Mouse (Mus musculus) forebrain, embryonic 13.5 days (tissue): ENCODE measurements around the gene Dlx3. TPM values are rescaled to one million over a fixed set of nuclear protein-coding genes. Genes with fewer than 3 reads are reported as not detected.

Experiments
- ATAC-seq: fragments of 200-750 bp; cut with Nextera tagmentation; 2 replicates; pipeline ENCODE4 v1.8.0; 2017
- H3K27ac ChIP-seq: fragments of 300-500 bp; sonication (generic); 2 replicates; pipeline ENCODE4 v1.5.1; 2015; ENCODE audit warnings: inconsistent platforms, mild to moderate bottlenecking, moderate library complexity
- H3K27me3 ChIP-seq: fragments of 300-500 bp; sonication (generic); 2 replicates; pipeline ENCODE4 v1.6.1; 2015; ENCODE audit warnings: mild to moderate bottlenecking, inconsistent platforms
- H3K36me3 ChIP-seq: fragments of 300-500 bp; sonication (generic); 2 replicates; pipeline ENCODE4 v1.6.1; 2015; ENCODE audit warnings: mild to moderate bottlenecking, inconsistent platforms; ENCODE audit not compliant: poor library complexity, severe bottlenecking
- H3K4me1 ChIP-seq: fragments of 300-500 bp; sonication (generic); 2 replicates; pipeline ENCODE4 v1.6.1; 2015; ENCODE audit warnings: inconsistent platforms
- H3K4me2 ChIP-seq: fragments of 300-500 bp; sonication (generic); 2 replicates; pipeline ENCODE4 v1.6.1; 2015; ENCODE audit warnings: inconsistent platforms, mild to moderate bottlenecking, moderate library complexity
- H3K4me3 ChIP-seq: fragments of 300-500 bp; sonication (generic); 2 replicates; pipeline ENCODE4 v1.5.1; 2015; ENCODE audit warnings: mild to moderate bottlenecking, inconsistent platforms
- H3K9ac ChIP-seq: fragments of 300-500 bp; sonication (generic); 2 replicates; pipeline ENCODE4 v1.6.1; 2015; ENCODE audit warnings: mild to moderate bottlenecking, inconsistent platforms
- H3K9me3 ChIP-seq: fragments of 300-500 bp; sonication (generic); replicated peaks from 2 replicates; pipeline ENCODE4 v1.6.1; 2016; ENCODE audit warnings: inconsistent platforms
- WGBS: fragments of 180-500 bp; shearing (Covaris S2); methylation state at CpG from one replicate; pipeline ENCODE4 v1.1.7; 2015; 5-methylcytosine and 5-hydroxymethylcytosine counted together
- polyA plus RNA-seq: library from polyadenylated mRNA; unstranded; fragments of >200 nt; fragmentation: Nextera tagmentation; extraction: Ambion mirVana; gene quantifications from 2 replicates; pipeline ENCODE4 v1.2.1, GENCODE M21; 2015

The Dlx3 gene
- polyA plus RNA-seq, 1 experiment from 2014 or later = not detected

DNA sequence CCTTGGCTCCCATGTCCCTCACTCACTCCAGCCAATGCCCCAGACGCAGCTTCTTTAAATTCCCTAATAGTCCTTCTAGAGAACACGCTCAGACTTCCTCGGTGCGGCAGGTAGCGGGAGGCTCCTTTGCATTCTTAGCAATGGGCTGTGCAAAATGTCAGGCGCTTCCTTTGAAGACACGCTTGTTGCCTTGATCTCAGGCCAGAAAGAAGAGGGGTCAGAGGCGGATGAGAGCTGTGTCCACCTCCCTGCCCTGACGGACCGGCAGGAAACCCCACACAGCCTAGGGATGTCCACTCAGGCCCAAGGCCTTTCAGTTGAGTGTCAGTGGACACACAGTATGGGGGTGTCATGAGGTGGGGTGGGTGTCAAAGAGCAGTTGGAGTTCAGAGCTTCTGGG lies 24.3 kb upstream of the Dlx3 start:
- no peak overlapping the region for H3K4me3 ChIP-seq

DNA sequence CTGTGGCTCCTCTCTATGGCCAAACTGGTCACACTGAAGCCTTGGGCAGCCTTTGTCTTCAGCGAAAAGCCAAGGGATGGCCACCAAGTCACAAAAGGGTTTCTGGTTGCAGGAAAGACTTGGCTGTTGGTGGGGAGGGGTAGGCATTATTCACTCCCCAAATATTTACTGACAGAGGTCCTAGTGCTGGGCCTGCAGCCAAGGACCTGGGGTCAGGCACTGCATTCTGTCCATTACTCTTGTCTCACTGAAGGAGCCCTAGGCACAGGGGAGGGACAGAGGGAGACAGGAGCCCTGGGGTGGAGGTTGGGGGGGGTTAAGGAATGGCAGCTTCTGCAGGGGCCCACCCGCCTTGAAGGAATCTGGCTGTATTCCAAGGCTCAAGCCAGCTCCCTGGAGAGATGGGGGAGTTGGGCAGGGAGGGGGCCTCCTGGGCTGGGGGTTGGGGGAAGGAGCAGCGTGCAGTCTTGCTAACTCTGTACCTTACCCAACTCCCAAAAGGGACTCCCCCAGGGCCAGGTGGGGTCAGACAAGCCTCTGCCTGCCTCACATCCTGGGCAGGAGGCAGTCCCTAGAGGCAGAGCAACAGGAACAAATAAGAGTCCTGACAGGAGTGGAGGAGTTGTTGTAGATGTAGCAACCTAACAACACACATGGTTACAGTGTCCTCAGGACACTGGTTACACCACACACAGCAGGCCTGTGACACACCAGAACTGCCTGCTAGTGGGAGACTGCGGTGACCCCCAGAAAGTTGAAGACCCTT lies 23.1 kb upstream of the Dlx3 start:
- 60% methylated on average over 4 of the region's 4 CpGs for WGBS
- Histone ChIP-seq H3K36me3 (no peaks in the 10 kb centered on the region), H3K4me2 (no peak overlapping the region), H3K4me3 (no peak overlapping the region), H3K4me1 (peaks cover 8% of the 10 kb centered on the region), H3K27me3 (no peaks in the 10 kb centered on the region; the same call in 1 of the 2 replicates), H3K9me3 (no peaks in the 10 kb centered on the region), H3K9ac (no peak overlapping the region), H3K27ac (no peak overlapping the region)
- no peak for ATAC-seq

More for the DNA sequence above, 24.3 kb upstream of the Dlx3 start:
- peaks cover 8% of the 10 kb centered on the region for H3K4me1 ChIP-seq
- H3K9me3 ChIP-seq = no peaks in the 10 kb centered on the region
- ATAC-seq = no peak
- H3K27ac ChIP-seq = no peak overlapping the region
- H3K36me3 ChIP-seq = no peaks in the 10 kb centered on the region
- 87% methylated on average over 10 of the region's 10 CpGs for WGBS
- H3K4me2 ChIP-seq = no peak overlapping the region
- no peak overlapping the region for H3K9ac ChIP-seq
- no peaks in the 10 kb centered on the region; the same call in 1 of the 2 replicates for H3K27me3 ChIP-seq

DNA sequence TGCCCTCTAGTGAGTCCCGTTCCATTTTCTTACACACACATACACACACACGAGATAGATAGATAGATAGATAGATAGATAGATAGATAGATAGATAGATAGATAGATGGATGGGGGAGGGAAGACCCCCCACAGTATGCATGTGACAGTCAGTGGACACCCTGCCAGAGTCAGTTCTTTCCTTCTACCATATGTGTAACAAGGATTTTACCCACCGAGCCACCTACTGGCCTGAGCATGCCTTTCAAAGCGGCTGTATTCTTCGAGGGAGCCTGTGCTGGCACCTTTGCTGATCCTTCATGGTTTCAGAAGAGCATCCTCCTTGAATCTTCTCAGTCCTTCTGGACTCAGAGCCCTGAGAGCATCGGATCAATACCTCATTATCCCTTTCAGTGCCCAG lies 22.0 kb upstream of the Dlx3 start:
- WGBS = 61% methylated on average over 6 of the region's 6 CpGs
- H3K9me3 ChIP-seq = no peaks in the 10 kb centered on the region
- no peak overlapping the region for H3K4me2 ChIP-seq
- peaks cover 8% of the 10 kb centered on the region for H3K4me1 ChIP-seq
- no peaks in the 10 kb centered on the region for H3K36me3 ChIP-seq
- ATAC-seq = no peak
- no peak overlapping the region for H3K4me3 ChIP-seq
- no peaks in the 10 kb centered on the region; the same call in 1 of the 2 replicates for H3K27me3 ChIP-seq
- H3K9ac ChIP-seq = no peak overlapping the region
- H3K27ac ChIP-seq = no peak overlapping the region

DNA sequence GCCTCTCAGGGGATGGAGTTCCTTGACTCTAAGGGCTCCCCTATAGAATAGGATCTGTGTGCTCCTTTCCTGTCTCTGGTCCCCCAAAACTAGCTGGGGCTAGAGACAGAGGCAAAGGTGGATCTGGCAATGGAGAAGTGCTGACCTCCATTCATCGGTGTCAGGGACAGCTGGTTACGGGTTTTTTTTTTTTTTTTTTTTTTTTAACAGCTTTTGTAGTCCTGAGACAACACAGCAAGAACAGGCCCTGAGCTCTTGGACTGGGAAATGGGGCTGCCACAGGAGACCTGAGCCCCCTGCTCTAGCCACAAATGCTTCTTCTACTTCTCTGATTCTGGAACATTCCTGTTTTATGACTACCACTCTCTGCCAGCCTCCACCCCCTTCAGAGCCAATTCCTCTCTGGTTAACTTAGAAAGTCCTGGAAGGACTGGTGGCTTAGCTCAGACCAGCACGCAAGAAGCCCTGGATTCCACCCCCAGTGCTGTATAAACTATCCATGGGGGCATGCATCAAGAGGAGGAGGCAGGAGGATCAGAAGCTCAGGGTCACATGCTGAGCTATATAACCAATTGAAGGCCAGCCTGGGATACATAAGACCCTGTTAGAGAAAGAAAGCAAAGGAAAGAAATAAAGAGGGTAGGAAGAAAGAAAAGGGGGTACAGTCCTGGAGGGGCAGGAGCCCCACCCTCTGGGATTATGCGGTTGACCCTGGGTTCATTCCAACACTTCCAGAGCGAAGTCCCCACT lies 21.4 kb upstream of the Dlx3 start:
- Histone ChIP-seq H3K9me3 (no peaks in the 10 kb centered on the region), H3K4me3 (no peak overlapping the region), H3K36me3 (no peaks in the 10 kb centered on the region), H3K4me1 (peaks cover 8% of the 10 kb centered on the region), H3K27ac (no peak overlapping the region), H3K9ac (no peak overlapping the region), H3K4me2 (no peak overlapping the region), H3K27me3 (no peaks in the 10 kb centered on the region; the same call in 1 of the 2 replicates)
- 85% methylated on average over 5 of the region's 5 CpGs for WGBS
- no peak for ATAC-seq

DNA sequence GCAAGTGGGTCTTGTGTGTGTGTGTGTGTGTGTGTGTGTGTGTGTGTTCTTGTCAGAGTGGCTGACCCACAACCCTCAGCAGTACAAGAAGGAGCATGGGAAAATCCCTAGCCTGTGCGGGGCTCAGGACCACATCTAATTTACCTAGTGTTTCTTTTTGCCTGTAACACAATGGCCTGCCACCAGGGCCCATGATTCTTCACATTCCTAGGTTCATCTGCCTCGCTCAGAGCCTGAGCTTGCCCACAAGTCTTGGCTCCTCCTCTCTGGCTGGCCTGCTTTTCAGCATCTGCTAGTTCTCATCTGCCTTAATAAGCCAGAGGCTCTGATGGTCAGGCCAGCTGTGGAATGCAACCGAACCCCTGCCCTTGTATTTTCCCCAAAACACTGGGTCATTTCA lies 19.5 kb upstream of the Dlx3 start:
- Histone ChIP-seq H3K36me3 (no peaks in the 10 kb centered on the region), H3K27ac (no peak overlapping the region), H3K4me2 (no peak overlapping the region), H3K4me3 (no peak overlapping the region), H3K9ac (no peak overlapping the region), H3K4me1 (peaks cover 11% of the 10 kb centered on the region), H3K9me3 (no peaks in the 10 kb centered on the region), H3K27me3 (no peaks in the 10 kb centered on the region; the same call in 1 of the 2 replicates)
- 35% methylated on average over 3 of the region's 3 CpGs for WGBS
- no peak for ATAC-seq

DNA sequence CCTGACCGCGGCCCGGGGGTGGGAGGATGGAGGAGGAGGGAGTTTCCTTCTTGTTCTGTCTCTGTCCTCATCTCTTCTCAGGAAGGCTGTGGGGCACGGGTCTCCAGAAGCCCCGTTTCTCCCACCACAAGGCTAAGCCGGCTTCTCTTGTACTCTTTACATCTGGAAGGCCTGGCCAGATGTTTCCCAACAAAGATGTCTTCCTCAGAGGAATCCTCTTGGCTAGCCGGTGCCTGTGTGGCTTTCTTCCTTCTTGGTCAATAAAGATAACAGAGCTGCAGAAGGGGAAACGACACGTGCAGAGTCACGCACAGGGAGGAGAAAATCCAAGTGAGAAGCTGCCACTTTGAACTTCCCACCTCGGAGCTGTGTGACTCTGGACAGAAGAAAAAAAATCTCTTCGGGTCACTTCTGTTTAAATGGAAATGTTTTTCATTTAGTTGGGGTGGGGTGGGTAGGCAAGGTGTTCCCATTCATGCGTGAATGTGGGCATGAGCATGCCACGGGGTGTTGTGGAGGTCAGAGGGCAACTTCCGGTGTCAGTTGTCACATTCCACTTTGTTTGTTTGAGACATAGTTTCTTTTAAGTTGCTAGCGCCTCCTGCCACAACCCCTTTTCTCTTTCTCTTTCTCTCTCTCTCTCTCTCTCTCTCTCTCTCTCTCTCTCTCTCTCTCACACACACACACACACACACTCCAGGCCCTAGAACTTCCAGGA lies 18.7 kb upstream of the Dlx3 start:
- Histone ChIP-seq H3K9me3 (no peaks in the 10 kb centered on the region), H3K36me3 (no peaks in the 10 kb centered on the region), H3K9ac (no peak overlapping the region), H3K4me2 (no peak overlapping the region), H3K27me3 (peaks cover 6% of the 10 kb centered on the region), H3K27ac (no peak overlapping the region), H3K4me3 (no peak overlapping the region), H3K4me1 (peaks cover 14% of the 10 kb centered on the region)
- no peak for ATAC-seq
- WGBS = 49% methylated on average over 16 of the region's 16 CpGs

DNA sequence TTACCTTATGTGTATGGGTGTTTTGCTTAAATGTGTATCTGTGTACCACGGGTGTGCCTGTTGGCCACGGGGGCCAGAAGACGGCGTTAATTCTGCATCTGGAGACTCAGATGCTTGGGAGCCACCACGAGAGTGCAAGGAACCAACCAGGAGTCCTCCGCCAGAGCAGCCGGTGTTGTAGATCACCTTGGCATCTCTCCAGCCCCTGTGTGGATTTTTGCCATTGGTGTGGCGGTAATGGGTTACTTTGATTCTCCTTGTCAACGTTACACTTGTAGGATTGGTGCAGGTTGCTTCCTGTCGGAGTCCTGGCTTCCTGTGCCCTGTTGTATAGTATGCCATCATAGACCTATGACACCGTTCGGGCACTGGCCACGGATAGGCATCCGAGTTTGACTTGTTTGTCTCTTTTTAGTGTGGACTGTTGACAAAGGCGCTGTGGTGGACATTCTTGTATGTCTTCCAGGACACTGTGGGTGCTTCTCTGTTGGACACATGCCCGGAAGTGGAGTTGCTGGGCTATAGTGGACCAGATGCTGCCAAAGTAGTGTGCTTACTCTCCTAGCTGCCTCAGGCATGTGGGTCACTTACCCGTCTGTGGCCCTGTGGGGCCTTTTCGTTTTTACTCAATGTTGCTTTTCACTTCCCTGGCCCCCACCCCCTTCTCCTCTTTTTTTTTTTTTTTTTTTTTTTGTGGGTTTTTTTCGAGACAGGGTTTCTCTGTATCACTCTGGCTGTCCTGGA lies 17.6 kb upstream of the Dlx3 start:
- H3K9me3 ChIP-seq = no peaks in the 10 kb centered on the region
- H3K27ac ChIP-seq = no peak overlapping the region
- no peak overlapping the region for H3K4me3 ChIP-seq
- H3K27me3 ChIP-seq = peaks cover 6% of the 10 kb centered on the region
- no peak overlapping the region for H3K9ac ChIP-seq
- H3K4me2 ChIP-seq = no peak overlapping the region
- H3K4me1 ChIP-seq = peaks cover 12% of the 10 kb centered on the region
- no peak for ATAC-seq
- 92% methylated on average over 19 of the region's 19 CpGs for WGBS
- no peaks in the 10 kb centered on the region for H3K36me3 ChIP-seq

DNA sequence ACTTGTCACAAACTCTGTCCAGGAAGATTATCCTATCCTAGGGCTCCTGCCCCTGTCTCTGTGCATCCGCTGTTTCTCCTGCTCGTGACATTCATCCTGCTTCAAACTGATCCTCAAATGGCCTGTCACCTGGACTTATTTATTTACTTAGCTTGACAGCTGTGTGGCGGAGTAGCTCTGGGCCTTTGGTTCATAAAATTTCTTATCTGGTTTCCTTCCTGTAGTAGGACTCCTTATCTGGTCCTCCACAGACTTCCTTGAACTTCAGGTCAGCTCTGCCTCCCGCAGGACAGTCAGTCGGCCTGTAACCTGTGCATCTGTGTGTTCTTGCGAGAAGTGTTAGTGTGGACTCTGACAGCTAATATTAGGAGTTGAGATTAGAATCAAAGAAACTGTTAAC lies 15.7 kb upstream of the Dlx3 start:
- no peak overlapping the region for H3K4me3 ChIP-seq
- no peak for ATAC-seq
- H3K4me2 ChIP-seq = no peak overlapping the region
- peaks cover 6% of the 10 kb centered on the region for H3K27me3 ChIP-seq
- H3K9ac ChIP-seq = no peak overlapping the region
- WGBS = 80% methylated on average over 6 of the region's 6 CpGs
- H3K9me3 ChIP-seq = no peaks in the 10 kb centered on the region
- H3K36me3 ChIP-seq = no peaks in the 10 kb centered on the region
- H3K27ac ChIP-seq = no peak overlapping the region
- peaks cover 12% of the 10 kb centered on the region for H3K4me1 ChIP-seq

DNA sequence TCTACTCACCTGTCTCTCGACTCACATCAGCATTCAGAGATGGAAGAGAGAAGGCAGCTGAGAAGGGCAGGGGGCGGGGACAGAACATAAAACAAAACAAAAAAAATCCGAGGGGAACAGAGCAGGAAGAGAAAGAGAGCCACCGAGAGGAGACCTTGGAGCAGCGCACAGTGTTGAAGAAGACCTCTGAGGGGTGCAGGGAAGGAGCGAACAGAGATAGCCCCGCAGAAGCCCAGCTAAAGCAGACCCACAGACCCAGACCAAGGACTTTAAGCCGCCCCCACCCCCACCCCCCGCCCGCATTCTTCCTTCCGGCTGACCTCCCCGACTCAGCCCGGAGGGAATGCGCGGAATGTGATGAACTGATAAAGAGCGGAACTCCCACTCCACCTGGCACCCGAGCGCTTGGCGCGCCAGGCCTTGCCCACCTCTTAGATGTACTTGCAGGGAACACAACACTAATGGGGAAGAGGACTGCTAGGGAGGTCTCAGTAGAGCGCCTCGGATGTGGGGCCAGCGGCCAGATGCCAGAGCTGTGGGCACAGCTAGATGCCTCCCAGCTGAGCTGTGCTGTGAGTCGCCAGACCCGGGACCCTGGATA lies 14.5 kb upstream of the Dlx3 start:
- Histone ChIP-seq H3K36me3 (no peaks in the 10 kb centered on the region), H3K4me3 (0 out of 2 replicates have a peak overlapping the region, but pooled peaks have one; percentile 3), H3K4me1 (peaks cover 12% of the 10 kb centered on the region), H3K27me3 (peaks cover 6% of the 10 kb centered on the region), H3K27ac (no peak overlapping the region), H3K9me3 (no peaks in the 10 kb centered on the region), H3K4me2 (peak overlapping the region; percentile 39), H3K9ac (no peak overlapping the region; the same call in 1 of the 2 replicates)
- 6% methylated on average over 22 of the region's 25 CpGs for WGBS
- ATAC-seq = no peak

DNA sequence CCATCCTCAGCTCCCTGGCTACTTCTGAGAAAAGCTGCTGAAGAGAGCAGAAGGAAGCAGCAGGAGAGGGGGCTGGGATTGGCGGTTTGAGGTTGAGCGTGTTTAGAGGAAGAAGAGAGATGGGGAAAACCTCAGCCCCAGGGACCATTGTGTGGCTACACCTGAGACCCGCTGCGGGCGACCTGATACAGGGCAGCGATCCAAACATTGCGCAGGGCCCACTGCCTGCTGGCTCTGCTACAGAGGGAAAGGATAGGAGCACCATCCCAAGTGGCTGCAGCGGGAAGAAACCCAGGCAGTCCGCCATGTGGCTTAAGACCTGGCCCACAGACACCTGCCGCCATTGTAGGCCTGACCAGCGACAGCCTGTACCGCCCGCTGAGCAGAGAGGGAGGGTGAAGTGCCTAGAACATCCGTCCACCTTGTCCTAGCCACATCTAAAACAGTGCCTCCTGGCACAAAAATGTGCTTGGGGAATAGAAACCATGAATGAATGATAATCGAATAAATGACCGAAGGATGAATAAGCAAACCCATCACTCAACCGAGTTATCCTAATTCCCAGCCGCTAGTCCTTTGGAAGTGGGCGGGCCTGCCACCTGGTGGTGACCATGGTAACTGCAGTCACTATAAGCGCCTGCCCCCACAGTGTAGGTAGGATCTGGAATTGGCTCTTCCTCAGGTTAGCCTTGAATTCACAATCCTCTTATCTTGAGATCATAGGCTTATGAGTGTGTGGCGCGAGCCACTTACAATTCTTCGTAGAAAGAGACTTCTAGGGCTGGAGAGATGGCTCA lies 13.3 kb upstream of the Dlx3 start:
- 32% methylated on average over 23 of the region's 23 CpGs for WGBS
- peaks cover 12% of the 10 kb centered on the region for H3K4me1 ChIP-seq
- H3K9ac ChIP-seq = no peak overlapping the region
- no peaks in the 10 kb centered on the region for H3K9me3 ChIP-seq
- peak overlapping the region; percentile 38 for H3K4me2 ChIP-seq
- peak; percentile 70 for ATAC-seq
- no peaks in the 10 kb centered on the region for H3K36me3 ChIP-seq
- H3K27ac ChIP-seq = no peak overlapping the region
- no peak overlapping the region for H3K4me3 ChIP-seq
- peaks cover 6% of the 10 kb centered on the region for H3K27me3 ChIP-seq

DNA sequence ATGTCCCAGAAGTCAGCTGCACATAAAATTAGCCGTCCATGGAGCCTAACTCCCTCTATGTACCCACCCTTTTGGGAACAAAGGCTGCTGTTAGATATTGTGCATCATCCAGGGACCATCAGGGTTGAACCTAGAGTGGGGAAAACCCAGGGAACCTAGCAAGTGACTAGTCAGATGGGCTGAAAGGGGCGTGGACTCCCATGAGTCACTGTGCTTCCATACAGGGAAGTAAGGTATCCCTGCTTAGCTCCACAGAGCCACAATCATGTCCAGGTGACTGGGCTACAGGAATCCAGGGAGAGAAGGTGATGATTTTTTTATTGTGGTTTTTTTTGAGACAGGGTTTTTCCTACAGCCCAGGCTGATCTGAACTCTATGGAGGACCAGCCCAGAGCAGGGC lies 10.9 kb upstream of the Dlx3 start:
- H3K4me2 ChIP-seq = no peak overlapping the region
- H3K36me3 ChIP-seq = no peaks in the 10 kb centered on the region
- no peak overlapping the region for H3K27ac ChIP-seq
- H3K4me3 ChIP-seq = no peak overlapping the region
- 86% methylated on average over 2 of the region's 2 CpGs for WGBS
- peaks cover 12% of the 10 kb centered on the region for H3K4me1 ChIP-seq
- H3K9ac ChIP-seq = no peak overlapping the region
- peaks cover 6% of the 10 kb centered on the region for H3K27me3 ChIP-seq
- no peaks in the 10 kb centered on the region for H3K9me3 ChIP-seq
- ATAC-seq = no peak
